Mouse (Mus musculus): Measurements from ENCODE around the gene Trpc7. TPM values are rescaled to one million over a fixed set of nuclear protein-coding genes. Genes with fewer than 3 reads are reported as not detected.

The Trpc7 gene
- polyA plus RNA-seq, 1 experiment from 2014 or later, result not detected

DNA sequence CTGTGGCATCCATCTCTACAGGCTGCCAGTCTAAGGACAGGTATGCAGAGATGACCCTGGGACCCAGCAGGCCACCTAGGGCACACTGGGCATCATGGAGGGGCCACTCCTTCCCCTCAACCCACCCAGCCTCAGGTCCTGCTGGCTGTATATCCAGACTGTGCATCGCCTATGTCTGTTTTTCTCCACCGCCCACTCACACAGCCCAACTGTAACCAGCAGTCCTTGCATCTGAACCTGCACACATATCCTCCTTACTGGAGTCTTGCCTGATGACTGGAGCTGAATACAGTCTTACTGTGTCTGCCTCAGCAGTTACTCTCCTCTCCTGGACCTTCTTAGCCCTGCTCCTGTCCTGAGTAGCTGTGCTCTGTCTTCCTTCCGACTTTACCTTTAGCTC, 114.1 kb downstream of the Trpc7 start:
- Histone ChIP-seq H3K4me1 (peaks cover 14% of the 10 kb centered on the region; the same call in 1 of the 2 replicates), H3K4me3 (no peak overlapping the region), H3K27me3 (replicated peaks; ENCODE audit: low read depth, poor library complexity, severe bottlenecking) (0 out of 2 replicates have a peak, but pooled peaks cover 6% of the 10 kb centered on the region), H3K9me3 (0 out of 2 replicates have a peak, but pooled peaks cover 5% of the 10 kb centered on the region), H3K36me3 (replicated peaks) (no peaks in the 10 kb centered on the region), H3K27ac (replicated peaks) (no peak overlapping the region)
- no peak for DNase-seq (ENCODE audit: low spot score)
- WGBS, result 87% methylated on average over 3 of the region's 3 CpGs

DNA sequence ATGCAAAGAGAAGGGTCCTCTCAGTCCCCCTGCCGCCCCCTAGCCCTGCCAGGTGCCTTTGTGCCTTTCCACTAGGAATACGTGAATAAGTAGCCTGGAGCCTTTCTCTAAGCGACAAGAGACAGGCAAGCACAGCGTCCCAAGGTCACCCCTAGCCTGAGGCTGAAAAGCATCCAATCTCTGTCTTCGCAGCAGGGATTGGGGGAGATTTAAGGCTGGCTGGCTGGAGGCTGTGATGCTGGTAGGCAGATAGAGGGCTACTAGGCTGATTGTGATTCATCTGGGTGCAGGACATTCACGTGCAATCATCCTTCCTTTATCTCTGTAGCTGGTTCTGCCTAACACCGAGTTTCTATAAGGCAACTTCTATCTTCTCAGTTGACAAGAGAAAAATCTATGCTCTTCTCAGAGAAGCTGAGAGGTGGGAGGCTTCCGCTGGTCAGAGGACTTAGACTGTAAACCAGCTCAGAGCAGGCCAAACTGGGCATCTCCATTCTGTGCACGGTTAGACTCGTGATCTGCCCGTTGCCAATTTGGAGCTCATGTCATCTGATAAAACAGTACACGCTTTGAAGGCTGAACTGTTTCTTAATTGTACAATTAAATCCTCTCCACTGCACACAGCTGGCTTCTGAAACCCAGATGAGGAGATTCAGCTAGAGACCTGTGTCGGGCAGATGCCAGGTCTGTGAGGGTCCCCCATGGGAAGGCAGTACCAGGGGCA, 114.9 kb downstream of the Trpc7 start:
- Histone ChIP-seq H3K27ac (replicated peaks) (no peak overlapping the region; the same call in 1 of the 2 replicates), H3K9me3 (0 out of 2 replicates have a peak, but pooled peaks cover 5% of the 10 kb centered on the region), H3K36me3 (replicated peaks) (no peaks in the 10 kb centered on the region), H3K4me3 (no peak overlapping the region), H3K27me3 (replicated peaks; ENCODE audit: low read depth, poor library complexity, severe bottlenecking) (0 out of 2 replicates have a peak, but pooled peaks cover 6% of the 10 kb centered on the region), H3K4me1 (peaks cover 14% of the 10 kb centered on the region; the same call in 1 of the 2 replicates)
- DNase-seq (ENCODE audit: low spot score), result no peak
- WGBS, result 65% methylated on average over 13 of the region's 13 CpGs

DNA sequence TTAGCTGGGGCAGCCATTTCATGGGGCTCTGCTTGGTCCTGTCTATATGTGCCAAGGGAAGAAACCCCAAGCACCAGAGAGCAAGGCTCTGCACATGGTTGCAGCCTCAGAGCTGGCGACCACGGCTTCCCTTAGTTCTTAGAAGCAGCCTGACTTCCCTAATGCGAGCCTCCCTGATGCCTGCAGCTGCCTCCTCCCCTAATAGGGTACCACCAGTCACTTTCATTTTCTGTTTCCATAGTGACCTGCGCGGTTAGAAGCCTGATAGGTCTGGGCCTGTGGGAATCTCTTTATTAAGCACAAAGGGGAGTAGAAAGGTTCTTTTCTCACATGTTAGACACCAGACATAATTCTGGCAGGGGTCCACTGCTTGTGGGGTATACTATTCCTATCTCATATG, 121.5 kb downstream of the Trpc7 start:
- Histone ChIP-seq H3K9me3 (no peaks in the 10 kb centered on the region), H3K27ac (replicated peaks) (no peak overlapping the region), H3K36me3 (replicated peaks) (no peaks in the 10 kb centered on the region), H3K4me1 (peaks cover 27% of the 10 kb centered on the region), H3K27me3 (replicated peaks; ENCODE audit: low read depth, poor library complexity, severe bottlenecking) (no peaks in the 10 kb centered on the region), H3K4me3 (no peak overlapping the region)
- WGBS, result 45% methylated on average over 5 of the region's 5 CpGs
- DNase-seq (ENCODE audit: low spot score), result no peak

DNA sequence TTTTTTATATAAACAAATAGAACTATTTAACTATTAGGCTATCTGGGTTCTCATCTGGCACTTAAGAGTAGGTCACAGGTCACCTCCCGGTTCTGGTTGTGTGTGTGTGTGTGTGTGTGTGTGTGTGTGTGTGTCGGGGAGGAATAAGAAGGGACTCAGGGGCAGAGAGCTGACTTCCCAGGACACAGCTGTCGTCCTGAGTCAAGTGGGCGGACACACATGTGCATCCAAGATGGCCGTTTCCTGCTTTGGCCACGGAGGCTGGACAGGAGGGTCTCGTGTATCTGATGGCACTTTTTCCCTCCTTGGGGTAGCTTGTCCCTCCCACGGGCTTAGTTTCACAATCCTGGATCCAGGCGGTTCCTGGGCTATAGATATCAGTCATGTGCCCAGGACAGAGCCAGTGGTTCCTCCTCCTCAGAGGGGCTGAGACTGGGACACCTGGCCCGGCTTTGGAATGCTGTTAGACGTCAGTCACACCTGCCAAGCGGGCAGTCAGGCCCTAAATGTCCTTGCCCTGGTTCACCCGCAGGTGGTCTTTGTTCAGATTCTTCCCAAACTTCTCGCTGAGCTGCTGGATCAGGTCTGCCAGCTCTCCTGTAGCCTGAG, 122.4 kb downstream of the Trpc7 start:
- H3K4me3 ChIP-seq, result no peak overlapping the region
- H3K9me3 ChIP-seq, result no peaks in the 10 kb centered on the region
- peaks cover 35% of the 10 kb centered on the region for H3K4me1 ChIP-seq
- 54% methylated on average over 14 of the region's 14 CpGs for WGBS
- H3K27me3 ChIP-seq (replicated peaks; ENCODE audit: low read depth, poor library complexity, severe bottlenecking), result no peaks in the 10 kb centered on the region
- H3K27ac ChIP-seq (replicated peaks), result no peak overlapping the region
- no peak for DNase-seq (ENCODE audit: low spot score)
- no peaks in the 10 kb centered on the region for H3K36me3 ChIP-seq (replicated peaks)

DNA sequence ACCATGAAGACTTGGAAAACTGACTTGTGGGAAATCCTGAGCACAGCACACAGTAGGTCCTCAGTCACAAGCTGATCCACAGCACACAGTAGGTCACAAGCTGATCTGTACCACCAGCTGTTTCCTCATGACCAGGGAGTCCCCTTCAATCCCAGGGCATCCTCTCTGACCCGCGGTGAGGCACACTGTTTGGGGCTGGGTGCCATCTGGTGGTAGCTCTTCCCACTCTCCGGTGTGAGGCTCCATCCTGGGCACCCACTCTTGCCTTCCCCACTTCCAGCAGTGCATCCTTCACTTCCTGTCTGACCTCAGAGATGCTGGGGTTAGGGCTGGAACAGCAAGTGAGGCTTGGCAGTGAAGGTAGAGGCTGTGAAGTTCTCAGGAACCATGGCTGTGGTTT, 123.2 kb downstream of the Trpc7 start:
- H3K27me3 ChIP-seq (replicated peaks; ENCODE audit: low read depth, poor library complexity, severe bottlenecking), result no peaks in the 10 kb centered on the region
- peaks cover 35% of the 10 kb centered on the region for H3K4me1 ChIP-seq
- no peaks in the 10 kb centered on the region for H3K36me3 ChIP-seq (replicated peaks)
- no peak for DNase-seq (ENCODE audit: low spot score)
- no peak overlapping the region for H3K4me3 ChIP-seq
- H3K27ac ChIP-seq (replicated peaks), result no peak overlapping the region
- 54% methylated on average over 3 of the region's 3 CpGs for WGBS
- H3K9me3 ChIP-seq, result no peaks in the 10 kb centered on the region

DNA sequence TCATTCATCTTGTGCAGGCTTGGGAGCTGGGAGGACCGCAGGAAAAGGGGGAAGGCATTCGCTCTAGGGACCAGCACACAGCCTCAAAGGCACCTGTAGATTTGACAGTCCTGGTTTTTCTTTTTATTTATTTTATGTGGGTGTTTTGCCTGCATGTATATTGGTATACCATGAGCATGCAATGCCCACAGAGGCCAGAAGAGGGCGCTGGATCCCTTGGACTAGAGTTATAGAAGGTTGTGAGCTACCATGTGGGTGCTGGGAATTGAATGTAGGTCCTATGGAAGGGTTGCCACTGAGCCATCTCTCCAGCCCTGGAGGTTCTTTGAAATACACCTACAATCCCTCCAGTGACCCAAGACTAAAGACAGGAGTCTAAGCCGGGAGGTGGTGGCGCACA, 125.0 kb downstream of the Trpc7 start:
- H3K9me3 ChIP-seq, result no peaks in the 10 kb centered on the region
- no peak for DNase-seq (ENCODE audit: low spot score)
- H3K4me3 ChIP-seq, result no peak overlapping the region
- H3K27ac ChIP-seq (replicated peaks), result 0 out of 2 replicates have a peak overlapping the region, but pooled peaks have one; percentile 26
- H3K4me1 ChIP-seq, result peaks cover 45% of the 10 kb centered on the region
- H3K27me3 ChIP-seq (replicated peaks; ENCODE audit: low read depth, poor library complexity, severe bottlenecking), result no peaks in the 10 kb centered on the region
- WGBS, result 70% methylated on average over 5 of the region's 5 CpGs
- H3K36me3 ChIP-seq (replicated peaks), result no peaks in the 10 kb centered on the region

DNA sequence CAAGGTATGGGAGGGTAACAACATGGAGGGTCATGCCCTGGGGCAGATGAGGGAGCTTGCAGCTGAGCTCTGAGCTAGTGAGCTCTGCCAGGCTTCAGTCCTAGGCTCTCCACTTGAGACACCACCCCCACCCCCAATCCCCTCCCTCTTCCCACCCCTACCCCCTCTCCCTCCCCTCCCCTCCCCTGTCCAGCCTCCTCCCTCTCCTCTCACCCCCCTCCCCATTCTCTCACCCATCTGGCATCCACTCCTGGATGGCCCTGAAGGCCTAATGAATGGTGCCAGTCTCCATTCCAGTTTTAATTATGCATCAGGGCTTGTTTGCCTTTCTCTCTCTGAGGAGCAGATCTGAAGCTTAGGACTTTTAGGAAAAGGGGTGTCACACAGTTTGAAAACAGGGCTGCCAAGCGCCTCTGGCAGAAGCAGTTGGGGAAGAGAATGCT, 125.6 kb downstream of the Trpc7 start:
- DNase-seq (ENCODE audit: low spot score), result no peak
- 0 out of 2 replicates have a peak overlapping the region, but pooled peaks have one; percentile 26 for H3K27ac ChIP-seq (replicated peaks)
- H3K4me1 ChIP-seq, result peaks cover 52% of the 10 kb centered on the region

DNA sequence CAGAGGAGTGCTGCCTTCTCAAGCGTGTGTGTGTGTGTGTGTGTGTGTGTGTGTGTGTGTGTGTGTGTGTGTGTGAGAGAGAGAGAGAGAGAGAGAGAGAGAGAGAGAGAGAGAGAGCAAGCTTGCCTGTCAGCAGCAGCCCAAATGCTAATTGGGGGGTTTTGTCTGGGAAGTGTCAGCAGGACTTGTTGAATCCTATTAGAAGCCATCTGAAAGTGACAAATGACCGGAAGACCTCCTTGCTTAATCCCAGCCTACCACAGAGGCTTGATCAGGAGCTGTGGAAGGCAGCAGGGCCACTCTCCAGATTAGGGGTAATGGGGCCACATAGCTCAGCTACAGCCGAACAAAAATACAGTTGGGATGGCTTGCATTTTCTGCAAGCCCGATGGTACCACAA, 126.4 kb downstream of the Trpc7 start:
- H3K27ac ChIP-seq (replicated peaks), result 0 out of 2 replicates have a peak overlapping the region, but pooled peaks have one; percentile 24
- no peaks in the 10 kb centered on the region for H3K36me3 ChIP-seq (replicated peaks)
- 34% methylated on average over 4 of the region's 4 CpGs for WGBS
- peaks cover 55% of the 10 kb centered on the region for H3K4me1 ChIP-seq
- no peak overlapping the region for H3K4me3 ChIP-seq
- DNase-seq (ENCODE audit: low spot score), result no peak
- no peaks in the 10 kb centered on the region for H3K9me3 ChIP-seq
- H3K27me3 ChIP-seq (replicated peaks; ENCODE audit: low read depth, poor library complexity, severe bottlenecking), result 0 out of 2 replicates have a peak, but pooled peaks cover 4% of the 10 kb centered on the region

More for the DNA sequence above, 125.6 kb downstream of the Trpc7 start:
- H3K36me3 ChIP-seq (replicated peaks), result no peaks in the 10 kb centered on the region
- WGBS, result 55% methylated on average over 1 of the region's 1 CpGs
- no peaks in the 10 kb centered on the region for H3K9me3 ChIP-seq
- 0 out of 2 replicates have a peak, but pooled peaks cover under 1% of the 10 kb centered on the region for H3K27me3 ChIP-seq (replicated peaks; ENCODE audit: low read depth, poor library complexity, severe bottlenecking)
- H3K4me3 ChIP-seq, result no peak overlapping the region

DNA sequence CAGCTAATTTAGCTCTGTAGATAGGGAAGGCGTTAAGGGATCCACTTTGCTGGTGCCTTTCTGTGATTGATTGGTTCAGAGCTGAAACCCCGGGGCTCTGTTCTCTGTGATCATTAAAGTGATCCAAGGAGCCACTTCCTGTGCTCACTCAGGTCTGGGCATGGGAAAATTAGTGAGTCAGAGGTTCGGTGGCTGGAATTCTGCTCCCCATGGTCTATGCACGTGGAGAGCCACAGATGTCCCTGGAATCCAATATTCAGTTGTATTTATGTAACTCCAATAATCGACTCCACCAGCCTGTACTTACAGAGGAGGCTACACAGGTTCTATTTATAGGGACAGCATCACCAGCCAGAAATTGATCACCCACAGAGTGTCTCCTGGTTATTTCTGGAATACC, 129.6 kb downstream of the Trpc7 start:
- H3K27ac ChIP-seq (replicated peaks), result peak overlapping the region; percentile 73
- H3K27me3 ChIP-seq (replicated peaks; ENCODE audit: low read depth, poor library complexity, severe bottlenecking), result peaks cover 26% of the 10 kb centered on the region
- H3K4me1 ChIP-seq, result peaks cover 54% of the 10 kb centered on the region
- no peak overlapping the region for H3K4me3 ChIP-seq
- H3K9me3 ChIP-seq, result no peaks in the 10 kb centered on the region
- WGBS, result 58% methylated on average over 5 of the region's 5 CpGs
- no peak for DNase-seq (ENCODE audit: low spot score)
- no peaks in the 10 kb centered on the region for H3K36me3 ChIP-seq (replicated peaks)

DNA sequence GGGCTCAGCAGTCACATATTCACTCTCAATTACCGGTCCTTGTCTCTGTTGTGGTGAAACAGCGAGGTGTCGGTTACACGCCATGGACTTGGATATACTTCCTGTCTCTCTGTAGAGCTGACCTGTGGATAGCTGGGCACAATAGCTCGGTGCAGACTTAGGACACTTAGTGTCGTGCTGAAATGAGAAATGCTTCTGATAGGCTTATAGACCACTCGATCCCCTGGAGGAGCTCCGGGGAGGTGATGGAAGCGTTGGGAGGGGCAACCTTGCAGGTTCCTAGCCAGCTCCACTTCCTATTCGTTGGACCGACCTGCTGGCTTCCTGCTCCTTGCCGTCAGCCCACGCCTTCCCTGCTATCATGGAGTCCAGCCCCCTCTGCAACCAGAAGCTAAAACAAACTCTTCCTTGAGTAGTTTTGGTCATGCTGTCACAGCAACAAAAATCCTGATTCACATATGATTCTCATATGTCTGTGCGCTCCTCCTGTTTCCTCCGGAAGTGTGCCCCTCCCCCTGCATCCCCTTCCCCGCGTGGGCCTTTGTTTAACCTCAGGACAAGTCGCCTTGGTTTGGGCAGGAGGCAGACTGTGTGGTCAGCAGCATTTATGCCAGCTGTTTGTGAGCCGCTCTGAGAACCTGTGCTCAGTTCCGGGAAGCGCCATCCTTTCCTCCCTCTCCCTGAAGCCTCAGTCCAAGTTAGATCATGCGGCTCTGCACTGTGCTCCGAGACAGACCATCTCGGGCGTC, 130.3 kb downstream of the Trpc7 start:
- peak; percentile 59 for DNase-seq (ENCODE audit: low spot score)
- Histone ChIP-seq H3K4me1 (peaks cover 52% of the 10 kb centered on the region), H3K9me3 (no peaks in the 10 kb centered on the region), H3K27ac (replicated peaks) (peak overlapping the region; percentile 73), H3K4me3 (peak overlapping the region; percentile 25; the same call in 1 of the 2 replicates), H3K27me3 (replicated peaks; ENCODE audit: low read depth, poor library complexity, severe bottlenecking) (peaks cover 34% of the 10 kb centered on the region), H3K36me3 (replicated peaks) (no peaks in the 10 kb centered on the region)
- 54% methylated on average over 25 of the region's 25 CpGs for WGBS

DNA sequence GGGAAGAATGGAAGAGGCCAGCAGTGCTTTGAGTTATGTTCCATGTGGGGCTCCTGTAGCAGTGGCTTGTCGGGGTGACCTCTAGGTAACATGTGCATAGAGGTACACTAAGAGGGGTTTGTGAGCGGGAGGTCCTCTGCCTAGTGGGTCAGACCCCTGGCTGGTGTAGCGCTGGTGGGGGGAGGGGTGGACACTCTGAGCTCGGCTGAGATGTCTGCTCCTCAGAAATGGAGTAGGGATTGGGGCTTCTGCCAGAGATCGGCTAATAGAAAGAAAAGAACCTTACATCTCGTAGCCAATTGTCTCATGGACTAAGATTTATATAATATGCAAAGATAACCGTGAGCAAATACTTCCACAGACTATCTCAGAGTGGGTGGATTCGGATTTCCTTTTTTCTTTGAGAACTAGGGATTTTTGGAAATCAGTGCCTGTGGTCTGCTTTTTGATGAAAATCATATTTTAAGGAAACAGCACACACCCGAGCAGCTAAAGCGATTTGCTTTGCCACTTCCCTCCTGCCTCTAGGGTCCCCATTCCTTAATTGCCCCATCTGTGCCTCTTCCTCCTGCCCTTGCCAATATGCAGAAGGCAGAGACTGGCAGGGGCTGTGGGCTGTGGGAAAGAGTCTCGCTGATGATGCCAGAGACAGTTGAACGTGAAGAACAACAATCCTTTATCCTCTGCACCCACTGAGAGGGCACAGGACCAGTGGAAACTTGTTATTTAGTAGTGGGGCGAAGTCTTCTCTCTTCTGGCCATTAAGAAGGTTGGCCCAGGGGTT, 133.2 kb downstream of the Trpc7 start:
- no peaks in the 10 kb centered on the region for H3K36me3 ChIP-seq (replicated peaks)
- no peak for DNase-seq (ENCODE audit: low spot score)
- H3K27me3 ChIP-seq (replicated peaks; ENCODE audit: low read depth, poor library complexity, severe bottlenecking), result peaks cover 41% of the 10 kb centered on the region
- no peaks in the 10 kb centered on the region for H3K9me3 ChIP-seq
- 46% methylated on average over 13 of the region's 13 CpGs for WGBS
- H3K27ac ChIP-seq (replicated peaks), result no peak overlapping the region
- peaks cover 32% of the 10 kb centered on the region for H3K4me1 ChIP-seq
- H3K4me3 ChIP-seq, result no peak overlapping the region

DNA sequence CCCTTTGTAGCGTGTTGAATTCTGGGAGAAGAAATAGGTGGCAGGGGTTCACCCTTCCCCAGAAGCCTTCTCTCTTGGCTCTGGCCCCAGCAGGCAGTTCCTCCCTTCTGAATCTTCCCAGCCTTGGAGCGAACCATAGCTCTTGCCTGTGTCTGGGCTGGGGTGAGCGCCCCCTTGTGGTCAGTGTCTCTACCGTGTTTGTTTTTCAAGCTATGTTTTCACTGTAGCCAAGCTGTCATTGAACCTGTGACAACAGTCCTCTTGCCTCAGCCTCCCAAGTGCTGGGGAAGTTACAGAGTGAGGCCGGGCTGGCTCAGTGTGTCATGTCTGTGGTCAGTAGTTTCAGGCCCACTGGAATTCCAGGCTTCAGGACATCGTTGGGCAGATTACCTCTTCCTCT, 137.3 kb downstream of the Trpc7 start:
- H3K36me3 ChIP-seq (replicated peaks), result no peaks in the 10 kb centered on the region
- WGBS, result 23% methylated on average over 6 of the region's 6 CpGs
- peaks cover 21% of the 10 kb centered on the region for H3K4me1 ChIP-seq
- no peak overlapping the region; the same call in 1 of the 2 replicates for H3K27ac ChIP-seq (replicated peaks)
- H3K9me3 ChIP-seq, result no peaks in the 10 kb centered on the region
- DNase-seq (ENCODE audit: low spot score), result peak; percentile 88
- peaks cover 73% of the 10 kb centered on the region for H3K27me3 ChIP-seq (replicated peaks; ENCODE audit: low read depth, poor library complexity, severe bottlenecking)
- no peak overlapping the region for H3K4me3 ChIP-seq

Measured in embryonic facial prominence, embryonic 10.5 days (tissue).